ENCODE assay signal across 8 mouse cellular contexts in genomic region chr5:115845635-115846174, GRCm38 (mm10). TPM values are rescaled to one million over a fixed set of nuclear protein-coding genes. Genes with fewer than 3 reads are reported as not detected.
DNase-seq lines count a peak whose midpoint lies in the region; ATAC-seq and TF ChIP-seq lines count a peak whose summit lies in the region.

No protein-coding gene starts in this region.

- H3K4me1 ChIP-seq in lung, embryonic 14.5 days (ENCODE audit: insufficient read depth) = peaks cover 13% of the 10 kb centered on the region; the same call in 1 of the 2 replicates
- H3K4me1 ChIP-seq in kidney, postnatal 0 days (replicated peaks; ENCODE audit: insufficient read depth, low read length) = peaks cover 3% of the 10 kb centered on the region; the same call in 1 of the 2 replicates
- peaks cover 5% of the 10 kb centered on the region; the same call in 1 of the 2 replicates for H3K4me1 ChIP-seq in neural tube, embryonic 14.5 days (ENCODE audit: control insufficient read depth, insufficient read depth, low read length)

- H3K9me3 ChIP-seq in lung, embryonic 14.5 days (ENCODE audit: low read depth, low read length) = no peaks in the 10 kb centered on the region
- H3K9me3 ChIP-seq in kidney, postnatal 0 days (replicated peaks; ENCODE audit: low read length) = no peaks in the 10 kb centered on the region
- H3K9me3 ChIP-seq in neural tube, embryonic 14.5 days (ENCODE audit: control insufficient read depth, low read length) = no peaks in the 10 kb centered on the region

- H3K4me2 ChIP-seq in lung, embryonic 14.5 days = peak overlapping the region; percentile 85
- H3K4me2 ChIP-seq in kidney, postnatal 0 days (ENCODE audit: low read length) = peak overlapping the region; percentile 90
- peak overlapping the region; percentile 57 for H3K4me2 ChIP-seq in neural tube, embryonic 14.5 days (ENCODE audit: low read depth, low read length)

- H3K27me3 ChIP-seq in lung, embryonic 14.5 days (ENCODE audit: insufficient read depth, low read length) = no peaks in the 10 kb centered on the region
- no peaks in the 10 kb centered on the region for H3K27me3 ChIP-seq in kidney, postnatal 0 days (ENCODE audit: insufficient read depth, low read length)
- H3K27me3 ChIP-seq in neural tube, embryonic 14.5 days (ENCODE audit: control insufficient read depth, insufficient read depth, low read length) = no peaks in the 10 kb centered on the region

- H3K27ac ChIP-seq in lung, embryonic 14.5 days (ENCODE audit: low read depth) = no peak overlapping the region
- no peak overlapping the region for H3K27ac ChIP-seq in kidney, postnatal 0 days
- H3K27ac ChIP-seq in neural tube, embryonic 14.5 days (ENCODE audit: low read depth, low read length) = no peak overlapping the region

- peaks cover 25% of the 10 kb centered on the region for H3K36me3 ChIP-seq in lung, embryonic 14.5 days (ENCODE audit: insufficient read depth)
- H3K36me3 ChIP-seq in kidney, postnatal 0 days (ENCODE audit: insufficient read depth, low read length) = no peaks in the 10 kb centered on the region
- no peaks in the 10 kb centered on the region for H3K36me3 ChIP-seq in neural tube, embryonic 14.5 days (ENCODE audit: control insufficient read depth, insufficient read depth, low read length)

- H3K4me3 ChIP-seq in lung, embryonic 14.5 days (ENCODE audit: low read depth, low read length) = peak overlapping the region; percentile 91
- peak overlapping the region; percentile 59 for H3K4me3 ChIP-seq in kidney, postnatal 0 days (replicated peaks; ENCODE audit: low read depth, low read length)
- peak overlapping the region; percentile 42 for H3K4me3 ChIP-seq in neural tube, embryonic 14.5 days (ENCODE audit: low read depth, low read length)

- 31% methylated on average over 8 of the region's 8 CpGs for WGBS in lung, embryonic 14.5 days
- 22% methylated on average over 8 of the region's 8 CpGs for WGBS in kidney, postnatal 0 days
- WGBS in neural tube, embryonic 14.5 days = 31% methylated on average over 8 of the region's 8 CpGs

- ATAC-seq in lung, embryonic 14.5 days (ENCODE audit: insufficient read depth) = no peak
- ATAC-seq in erythroblast, adult 5-6 weeks (replicated peaks; ENCODE audit: low FRiP score, poor library complexity, severe bottlenecking) = peak; percentile 11; the same call in 1 of the 2 replicates
- ATAC-seq in kidney, postnatal 0 days (replicated peaks; ENCODE audit: low FRiP score, low read depth) = no peak
- ATAC-seq in neural tube, embryonic 14.5 days (ENCODE audit: low read depth) = no peak

- no peak for DNase-seq in lung, embryonic 14.5 days
- DNase-seq in lung, adult 18-20 months = no peak
- DNase-seq in kidney, postnatal 0 days (ENCODE audit: low spot score) = no peak
- no peak for DNase-seq in urinary bladder, postnatal 25 days (ENCODE audit: low spot score)
- no peak for DNase-seq in frontal cortex, postnatal 10 days (ENCODE audit: low spot score in 2 of 2)
- DNase-seq in spleen, postnatal 36 days (ENCODE audit: low spot score in 2 of 2) = no peak

- peak overlapping the region; percentile 87 for H3K9ac ChIP-seq in lung, embryonic 14.5 days
- peak overlapping the region; percentile 61 for H3K9ac ChIP-seq in kidney, postnatal 0 days (ENCODE audit: low read depth, low read length)
- no peak overlapping the region for H3K9ac ChIP-seq in neural tube, embryonic 14.5 days (replicated peaks; ENCODE audit: low read depth, low read length)

- no peak for TF ChIP-seq CTCF in lung, embryonic 14.5 days (IDR thresholded peaks at IDR 0.05; ENCODE audit: low read depth)
- TF ChIP-seq CTCF in kidney, postnatal 0 days (IDR thresholded peaks at IDR 0.05; ENCODE audit: low read depth) = no peak

RNA-seq across cellular contexts. Expression of gene Cit, which starts 0.6 kb away (rescaled TPM):
- polyA plus RNA-seq in lung, embryonic 14.5 days (2014; fragmentation: Nextera tagmentation; extraction: Ambion mirVana) = 39.7 and 46.7 TPM in 2 replicates
- total RNA-seq in erythroblast, adult 5-6 weeks (2015; ENCODE audit: low replicate concordance) = 56.9 and 61.2 TPM in 2 replicates
- total RNA-seq in erythroblast, adult 5-6 weeks (2017; ENCODE audit: low replicate concordance) = 170 and 204 TPM in 2 replicates
- 8.8 and 11.4 TPM in 2 replicates for polyA plus RNA-seq in kidney, postnatal 0 days (2015; fragmentation: Nextera tagmentation; extraction: Ambion mirVana)
- polyA plus RNA-seq in neural tube, embryonic 14.5 days (2014; fragmentation: Nextera tagmentation; extraction: Ambion mirVana) = 22.1 and 34.0 TPM in 2 replicates
